Mouse (Mus musculus) MEL (cell line): ENCODE data around the gene Atf7ip.

ENCODE experiments used
- CTCF ChIP-seq, 3 experiments: IDR thresholded peaks in 2 of 3; conservative IDR thresholded peaks in 1 of 3; 2 replicates each; pipeline ENCODE4 v1.5.1; 2011 to 2012; ENCODE audit warnings: low read length in 3 of 3, low read depth in 2 of 3, mild to moderate bottlenecking in 2 of 3, improper control_type of control experiment in 1 of 3, inconsistent platforms in 1 of 3, mixed read lengths in 1 of 3, moderate library complexity in 1 of 3; ENCODE audit not compliant: control insufficient read depth in 1 of 3, insufficient read depth in 1 of 3, poor library complexity in 1 of 3, severe bottlenecking in 1 of 3
- EP300 ChIP-seq, 2 experiments: IDR thresholded peaks; 2 replicates each; pipeline ENCODE4 v1.6.1; 2011; ENCODE audit warnings: improper control_type of control experiment in 2 of 2, low read length in 2 of 2, low read depth in 1 of 2, mild to moderate bottlenecking in 1 of 2
- MAX ChIP-seq: IDR thresholded peaks from 2 replicates; pipeline ENCODE4 v1.6.1; 2011; ENCODE audit warnings: low read length, improper control_type of control experiment
- USF1 ChIP-seq: IDR thresholded peaks from 2 replicates; pipeline ENCODE4 v1.6.1; 2014; ENCODE audit warnings: low read depth, mild to moderate bottlenecking, inconsistent platforms, low read length, improper control_type of control experiment, moderate library complexity

DNA sequence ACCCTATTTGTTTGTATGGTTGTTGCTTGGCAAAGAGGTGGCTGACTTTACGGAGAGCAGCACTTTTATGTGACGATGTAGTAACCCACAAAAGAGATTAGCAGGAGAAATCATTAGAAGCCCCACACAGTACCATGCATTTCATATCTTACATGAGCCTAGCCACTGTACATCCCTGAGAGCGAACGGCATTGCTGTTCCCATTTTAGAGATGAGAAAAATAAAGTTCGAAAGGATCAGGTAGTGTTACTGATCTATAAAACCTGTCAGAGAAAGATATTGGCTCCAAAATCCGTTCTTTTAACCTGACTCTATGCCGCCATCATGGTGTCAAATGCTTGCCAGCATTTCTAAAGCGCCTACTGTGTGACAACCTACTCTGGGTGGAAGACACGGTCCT, 36.2 kb upstream of the Atf7ip start:
- TF ChIP-seq MAX (no peak), CTCF (IDR thresholded peaks at IDR 0.05 in 2 of 3, conservative IDR thresholded peaks at IDR 0.05 in 1 of 3; ENCODE audit: control insufficient read depth in 1 of 3, insufficient read depth in 1 of 3, low read depth in 2 of 3, low read length in 3 of 3, poor library complexity in 1 of 3, severe bottlenecking in 1 of 3) (no peak), USF1 (no peak), EP300 (IDR thresholded peaks at IDR 0.05; ENCODE audit: low read depth in 1 of 2, low read length in 2 of 2) (no peak)
